Comparison of ENCODE assay signal across 8 mouse cellular contexts in genomic region chr3:61363161-61363988, GRCm38 (mm10). TPM values are rescaled to one million over a fixed set of nuclear protein-coding genes. Genes with fewer than 3 reads are reported as not detected.
DNase-seq lines count a peak whose midpoint lies in the region; ATAC-seq and TF ChIP-seq lines count a peak whose summit lies in the region.

No protein-coding gene starts in this region.

- peak; percentile 93 for ATAC-seq in heart, embryonic 15.5 days (replicated peaks; ENCODE audit: insufficient number of reproducible peaks, insufficient read depth, low FRiP score, low read depth)
- peak; percentile 80 for ATAC-seq in liver, embryonic 14.5 days (ENCODE audit: insufficient read depth)
- peak; percentile 92 for ATAC-seq in neural tube, embryonic 11.5 days (ENCODE audit: insufficient read depth, low FRiP score, low TSS enrichment)
- ATAC-seq in stomach, postnatal 0 days (ENCODE audit: low FRiP score, low TSS enrichment) = peak; percentile 95

- H3K36me3 ChIP-seq in forebrain, embryonic 10.5 days (replicated peaks) = 0 out of 2 replicates have a peak, but pooled peaks cover 4% of the 10 kb centered on the region
- no peaks in the 10 kb centered on the region for H3K36me3 ChIP-seq in heart, embryonic 15.5 days
- H3K36me3 ChIP-seq in liver, embryonic 14.5 days (replicated peaks; ENCODE audit: control insufficient read depth, insufficient read depth, low read depth) = no peaks in the 10 kb centered on the region
- H3K36me3 ChIP-seq in neural tube, embryonic 11.5 days (ENCODE audit: control insufficient read depth, insufficient read depth, low read length) = no peaks in the 10 kb centered on the region
- H3K36me3 ChIP-seq in stomach, postnatal 0 days (ENCODE audit: control insufficient read depth, insufficient read depth, low read length) = no peaks in the 10 kb centered on the region

- H3K4me2 ChIP-seq in heart, embryonic 15.5 days = peak overlapping the region; percentile 85
- peak overlapping the region; percentile 89 for H3K4me2 ChIP-seq in liver, embryonic 14.5 days (ENCODE audit: low read depth)
- peak overlapping the region; percentile 76 for H3K4me2 ChIP-seq in neural tube, embryonic 11.5 days (ENCODE audit: low read depth)
- peak overlapping the region; percentile 86 for H3K4me2 ChIP-seq in stomach, postnatal 0 days (replicated peaks; ENCODE audit: low read depth)

- H3K27ac ChIP-seq in forebrain, embryonic 10.5 days = peak overlapping the region; percentile 93
- H3K27ac ChIP-seq in heart, embryonic 15.5 days = peak overlapping the region; percentile 96
- H3K27ac ChIP-seq in liver, embryonic 14.5 days = no peak overlapping the region
- peak overlapping the region; percentile 72 for H3K27ac ChIP-seq in neural tube, embryonic 11.5 days (ENCODE audit: low read depth, low read length)
- peak overlapping the region; percentile 99 for H3K27ac ChIP-seq in stomach, postnatal 0 days (replicated peaks)

- no peaks in the 10 kb centered on the region for H3K27me3 ChIP-seq in forebrain, embryonic 10.5 days (ENCODE audit: poor library complexity, severe bottlenecking)
- H3K27me3 ChIP-seq in heart, embryonic 15.5 days = no peaks in the 10 kb centered on the region
- no peaks in the 10 kb centered on the region for H3K27me3 ChIP-seq in liver, embryonic 14.5 days (ENCODE audit: control insufficient read depth, insufficient read depth, low read length)
- H3K27me3 ChIP-seq in neural tube, embryonic 11.5 days (ENCODE audit: control insufficient read depth, insufficient read depth, low read length) = no peaks in the 10 kb centered on the region
- H3K27me3 ChIP-seq in stomach, postnatal 0 days (ENCODE audit: control insufficient read depth, insufficient read depth, low read length) = no peaks in the 10 kb centered on the region

- no peak for TF ChIP-seq CTCF in liver, embryonic 14.5 days (IDR thresholded peaks at IDR 0.05; ENCODE audit: low read depth)
- no peak for TF ChIP-seq CTCF in stomach, postnatal 0 days (IDR thresholded peaks at IDR 0.05; ENCODE audit: low read depth)

- H3K4me1 ChIP-seq in forebrain, embryonic 10.5 days = peaks cover 29% of the 10 kb centered on the region
- peaks cover 13% of the 10 kb centered on the region for H3K4me1 ChIP-seq in heart, embryonic 15.5 days (replicated peaks)
- H3K4me1 ChIP-seq in liver, embryonic 14.5 days (replicated peaks; ENCODE audit: control insufficient read depth in 2 of 2, insufficient read depth in 2 of 2, low read length in 1 of 2) = peaks cover 0 to 2% of the 10 kb centered on the region in 2 experiments; a peak in 3 of 4 replicates
- H3K4me1 ChIP-seq in neural tube, embryonic 11.5 days (ENCODE audit: control insufficient read depth, insufficient read depth, low read length) = peaks cover 11% of the 10 kb centered on the region; the same call in 1 of the 2 replicates
- no peaks in the 10 kb centered on the region; the same call in 1 of the 2 replicates for H3K4me1 ChIP-seq in stomach, postnatal 0 days (replicated peaks; ENCODE audit: control insufficient read depth, insufficient read depth)

- H3K9me3 ChIP-seq in forebrain, embryonic 10.5 days = no peaks in the 10 kb centered on the region
- H3K9me3 ChIP-seq in heart, embryonic 15.5 days (replicated peaks) = no peaks in the 10 kb centered on the region
- H3K9me3 ChIP-seq in liver, embryonic 14.5 days (ENCODE audit: control insufficient read depth, low read length) = no peaks in the 10 kb centered on the region
- H3K9me3 ChIP-seq in neural tube, embryonic 11.5 days (ENCODE audit: control insufficient read depth, low read length) = no peaks in the 10 kb centered on the region
- H3K9me3 ChIP-seq in stomach, postnatal 0 days (ENCODE audit: control insufficient read depth, low read length) = no peaks in the 10 kb centered on the region

- under 1% methylated on average over 30 of the region's 30 CpGs for WGBS in forebrain, embryonic 10.5 days
- under 1% methylated on average over 30 of the region's 30 CpGs for WGBS in heart, embryonic 15.5 days
- under 1% methylated on average over 30 of the region's 30 CpGs for WGBS in liver, embryonic 14.5 days (ENCODE audit: insufficient replicate concordance)
- under 1% methylated on average over 30 of the region's 30 CpGs for WGBS in neural tube, embryonic 11.5 days
- under 1% methylated on average over 30 of the region's 30 CpGs for WGBS in stomach, postnatal 0 days

- no peak for TF ChIP-seq EP300 in liver, embryonic 14.5 days (IDR thresholded peaks at IDR 0.05; ENCODE audit: low read depth)
- peak; percentile 43 for TF ChIP-seq EP300 in stomach, postnatal 0 days (optimal IDR thresholded peaks at IDR 0.05)

- peak overlapping the region; percentile 72 for H3K9ac ChIP-seq in heart, embryonic 15.5 days
- H3K9ac ChIP-seq in liver, embryonic 14.5 days (replicated peaks) = 0 out of 2 replicates have a peak overlapping the region, but pooled peaks have one; percentile 4
- H3K9ac ChIP-seq in neural tube, embryonic 11.5 days (ENCODE audit: low read length) = peak overlapping the region; percentile 58
- peak overlapping the region; percentile 87 for H3K9ac ChIP-seq in stomach, postnatal 0 days (ENCODE audit: low read length)

- peak; percentile 94 for DNase-seq in CD4-positive, CD25-positive, alpha-beta regulatory T cell, adult 2 months (ENCODE audit: low read depth, low spot score)
- peak; percentile 81 for DNase-seq in c-Kit-positive CD71-negative TER-119-negative erythroid progenitor cells, embryonic 14.5 days (ENCODE audit: low read depth)
- DNase-seq in forebrain, embryonic 10.5 days (ENCODE audit: extremely low spot score, low spot score) = peak; percentile 92
- DNase-seq in kidney, postnatal 25 days = peak; percentile 92 to 96
- peak; percentile 81 to 86 (median 81) for DNase-seq in liver, embryonic 14.5 days (ENCODE audit: low read depth in 3 of 3, low spot score in 3 of 3)
- DNase-seq in neural tube, embryonic 11.5 days (ENCODE audit: low spot score) = peak; percentile 93
- DNase-seq in stomach, postnatal 0 days (ENCODE audit: low spot score) = peak; percentile 93

- H3K4me3 ChIP-seq in forebrain, embryonic 10.5 days = peak overlapping the region; percentile 86
- H3K4me3 ChIP-seq in heart, embryonic 15.5 days = peak overlapping the region; percentile 91
- peak overlapping the region; percentile 71 to 78 for H3K4me3 ChIP-seq in liver, embryonic 14.5 days (ENCODE audit: insufficient read depth in 1 of 2, low read depth in 2 of 2, low read length in 2 of 2)
- H3K4me3 ChIP-seq in neural tube, embryonic 11.5 days (ENCODE audit: low read depth, low read length) = peak overlapping the region; percentile 67
- peak overlapping the region; percentile 87 for H3K4me3 ChIP-seq in stomach, postnatal 0 days (ENCODE audit: low read depth, low read length)

RNA-seq across cellular contexts. Expression of gene Rap2b, which starts 1.9 kb away (rescaled TPM):
- 10.2 and 11.4 TPM in 2 replicates for polyA plus RNA-seq in forebrain, embryonic 10.5 days (2016; fragmentation: Nextera tagmentation; extraction: Ambion mirVana)
- 6.2 TPM in 2 replicates for polyA plus RNA-seq in heart, embryonic 15.5 days (2015; fragmentation: Nextera tagmentation; extraction: Ambion mirVana)
- 1.2 and 1.6 TPM in 2 replicates for polyA plus RNA-seq in liver, embryonic 14.5 days (2012; rRNA removed)
- polyA plus RNA-seq in liver, embryonic 14.5 days (2014; fragmentation: Nextera tagmentation; extraction: Ambion mirVana) = 2.7 and 2.8 TPM in 2 replicates
- 12.5 and 13.0 TPM in 2 replicates for polyA plus RNA-seq in neural tube, embryonic 11.5 days (2014; fragmentation: Nextera tagmentation; extraction: Ambion mirVana)
- 7.1 and 7.2 TPM in 2 replicates for polyA plus RNA-seq in stomach, postnatal 0 days (2015; fragmentation: Nextera tagmentation; extraction: Ambion mirVana)

RNA-seq across cellular contexts. Expression of gene B430305J03Rik, which starts 2.4 kb away (rescaled TPM):
- polyA plus RNA-seq in forebrain, embryonic 10.5 days (2016; fragmentation: Nextera tagmentation; extraction: Ambion mirVana) = not detected in 2 replicates
- polyA plus RNA-seq in heart, embryonic 15.5 days (2015; fragmentation: Nextera tagmentation; extraction: Ambion mirVana) = not detected in 2 replicates
- polyA plus RNA-seq in liver, embryonic 14.5 days (2012; rRNA removed) = 0.03 and 0.04 TPM in 2 replicates
- not detected in 2 replicates for polyA plus RNA-seq in liver, embryonic 14.5 days (2014; fragmentation: Nextera tagmentation; extraction: Ambion mirVana)
- polyA plus RNA-seq in neural tube, embryonic 11.5 days (2014; fragmentation: Nextera tagmentation; extraction: Ambion mirVana) = not detected in 2 replicates
- polyA plus RNA-seq in stomach, postnatal 0 days (2015; fragmentation: Nextera tagmentation; extraction: Ambion mirVana) = not detected in 2 replicates

Comparison
In these comparisons a context has a peak if more than half of its experiments do, and no peak if none do; other contexts are left out.
1. H3K9ac ChIP-seq: peak in every context shown above with its lines; median percentile 87 in stomach, postnatal 0 days; 72 in heart, embryonic 15.5 days; 58 in neural tube, embryonic 11.5 days; 4 in liver, embryonic 14.5 days.